Mouse (Mus musculus) C3H10T1/2 (cell line): ENCODE results near the gene Pgap2. TPM values are rescaled to one million over a fixed set of nuclear protein-coding genes. Genes with fewer than 3 reads are reported as not detected.

Source experiments
- polyA plus RNA-seq, 2 experiments: library from polyadenylated mRNA; unstranded; fragments of >200 nt; fragmentation: generic; extraction: Trizol; gene quantifications; one replicate each; pipeline ENCODE4 v1.2.1; 2012; ENCODE audit warnings: missing spikeins in 2 of 2

The Pgap2 gene
- 10 to 100 TPM; 12.0 to 43.4 TPM for polyA plus RNA-seq

GRCm38 (mm10) chr7:102209756-102210721 lies at the start of gene Pgap2, which contains the start of gene Nup98:
TSS of gene Pgap2 (plus strand) at chr7:102210208.
TSS of gene Nup98 (minus strand) at chr7:102210176.

DNA sequence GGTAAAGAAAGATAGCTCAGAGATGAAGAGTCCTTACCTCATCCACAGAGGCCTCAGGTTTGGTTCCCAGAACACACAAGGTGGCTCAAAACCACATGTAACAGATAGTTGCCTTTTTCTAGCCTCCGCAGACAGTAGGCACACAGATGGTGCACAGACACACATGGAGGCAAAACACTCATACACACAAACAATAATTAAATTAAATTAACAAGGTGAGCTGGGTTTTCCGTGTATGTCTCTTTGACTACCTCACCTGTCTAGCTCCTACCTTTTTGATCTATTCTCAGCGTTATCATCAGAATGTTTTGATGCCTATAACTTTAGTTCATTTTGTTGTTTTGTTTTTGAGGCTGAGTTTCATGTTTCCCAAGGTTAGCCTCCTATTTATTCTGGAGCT lies 45.9 kb downstream of the Pgap2 start, which contains the start of gene Rhog:
Gene Rhog (minus strand): TSS at position 101 of the 400 bp plus-strand sequence.

GRCm38 (mm10) chr7:102267601-102268394 lies 57.8 kb downstream of the Pgap2 start, which contains the start of gene Stim1:
TSS of gene Stim1 (plus strand) at chr7:102267806.

Other genes starting within 250 kb of the Pgap2 start
- 1 to 10 TPM in 1 of 2 experiments, under 1 TPM in 1; 0.20 to 1.9 TPM for gene Il18bp, start 191.5 kb upstream of the Pgap2 start, polyA plus RNA-seq
- 10 to 100 TPM; 15.1 to 36.4 TPM for gene Rnf121, start 144.7 kb upstream of the Pgap2 start, polyA plus RNA-seq
- 10 to 100 TPM in 1 of 2 experiments, 1 to 10 TPM in 1; 4.7 to 10.9 TPM for gene Xndc1, start 144.7 kb upstream of the Pgap2 start, polyA plus RNA-seq
- gene Xntrpc, start 144.5 kb upstream of the Pgap2 start, polyA plus RNA-seq = under 1 TPM; 0.01 to 0.67 TPM
- not detected for gene Trpc2, start 127.1 kb upstream of the Pgap2 start, polyA plus RNA-seq
- gene Art1, start 108.5 kb upstream of the Pgap2 start, polyA plus RNA-seq = not detected
- not detected for gene Art5, start 100.7 kb upstream of the Pgap2 start, polyA plus RNA-seq
- under 1 TPM in 1 of 2 experiments, not detected in 1; 0.02 TPM for gene Chrna10, start 93.4 kb upstream of the Pgap2 start, polyA plus RNA-seq
- 10 to 100 TPM in 1 of 2 experiments, 1 to 10 TPM in 1; 2.0 to 12.2 TPM for gene Nup98, start within 50 bp of the Pgap2 start, polyA plus RNA-seq
- gene Rhog, start 45.8 kb downstream of the Pgap2 start, polyA plus RNA-seq = 100 to 1,000 TPM; 117 to 137 TPM
- 10 to 100 TPM in 1 of 2 experiments, 1 to 10 TPM in 1; 4.8 to 35.1 TPM for gene Stim1, start 57.6 kb downstream of the Pgap2 start, polyA plus RNA-seq
- 10 to 100 TPM; 24.7 to 75.1 TPM for gene Rrm1, start 231.5 kb downstream of the Pgap2 start, polyA plus RNA-seq